Mouse (Mus musculus) layer of hippocampus, postnatal 36 days (tissue): ENCODE data around the gene Rb1. TPM values are rescaled to one million over a fixed set of nuclear protein-coding genes. Genes with fewer than 3 reads are reported as not detected.

Experiments
- DNase-seq, 2 experiments: peaks; one replicate each; pipeline ENCODE4 v3.0.0; 2022
- total RNA-seq, 2 experiments: library from RNA; stranded (reverse); gene quantifications; 2 replicates each; pipeline ENCODE4 v1.2.3; 2021

Gene Rb1
- total RNA-seq, result 10 to 100 TPM; 39.2 to 43.2 TPM

- DNase-seq, result peak; percentile 77 to 80
These were observed at the start of gene Rb1 for GRCm38 (mm10) chr14:73325456-73326381. Gene Rb1 (minus strand): TSS chr14:73325822.

DNA sequence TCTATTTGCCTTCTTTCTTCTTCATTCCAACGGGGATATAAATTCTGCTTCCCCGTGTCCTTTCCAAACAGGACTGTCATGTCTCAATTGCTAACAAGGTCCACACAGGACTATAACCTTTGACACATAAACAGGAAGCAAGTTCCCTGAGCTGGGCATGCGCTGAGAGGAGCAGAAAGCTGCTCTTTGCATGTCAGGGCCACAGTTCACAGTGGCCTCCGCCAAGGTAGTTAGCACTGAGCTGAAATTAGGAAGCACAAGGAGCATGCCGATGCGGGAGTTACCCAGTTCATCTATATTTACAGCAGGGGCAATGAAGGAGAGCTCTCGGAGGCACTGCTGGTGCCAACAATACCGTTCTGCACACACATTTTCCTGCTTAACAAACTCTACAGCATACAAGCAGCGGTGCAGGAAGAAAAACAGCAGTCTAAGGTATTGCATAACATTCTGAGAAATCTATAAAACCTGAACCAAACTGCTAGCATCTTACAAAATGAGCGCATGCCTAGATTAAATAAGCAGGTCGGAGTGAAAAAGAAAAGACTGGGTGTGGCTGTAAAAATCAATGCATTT, 48.8 kb upstream of the Rb1 start:
- DNase-seq, result no peak

DNA sequence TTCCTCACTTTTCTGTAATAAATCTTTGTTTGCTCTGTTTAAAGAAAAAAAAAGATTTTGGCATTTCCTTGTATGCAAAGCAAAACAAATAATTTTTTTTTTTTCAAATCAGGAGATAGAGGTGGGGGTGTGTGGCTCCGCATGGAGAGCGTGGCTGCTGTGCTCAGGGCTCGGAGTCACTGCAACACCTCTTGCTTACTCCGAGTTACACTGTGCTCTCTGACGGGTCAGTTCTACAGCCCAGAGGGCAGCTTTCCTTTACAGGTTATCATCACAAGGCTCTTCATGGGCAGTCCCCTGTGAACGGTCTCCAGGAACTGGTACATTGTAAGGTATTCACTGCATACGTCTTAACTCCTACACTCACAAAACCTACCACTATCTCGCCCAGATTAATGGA, 48.0 kb upstream of the Rb1 start:
- no peak for DNase-seq

GRCm38 (mm10) chr14:73372990-73373389, 47.4 kb upstream of the Rb1 start:
- DNase-seq, result no peak

DNA sequence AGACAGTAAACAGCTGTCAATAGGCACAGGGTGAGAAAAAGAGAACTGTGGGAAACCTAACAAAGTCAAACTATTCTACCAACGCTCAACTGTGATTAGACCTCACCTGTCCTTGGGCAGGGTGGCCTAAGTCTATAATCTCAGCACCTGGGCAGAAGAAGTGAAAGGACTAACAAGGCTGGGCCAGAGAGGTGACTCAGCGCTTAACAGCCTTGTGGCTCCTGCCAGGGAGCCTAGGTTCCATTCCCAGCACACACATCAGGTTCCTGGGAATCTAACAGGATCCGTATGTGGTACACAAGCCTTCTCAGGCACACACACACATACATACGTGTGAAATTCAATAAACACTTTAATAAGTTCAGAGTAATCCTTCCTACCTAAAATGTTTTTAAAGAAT, 46.0 kb upstream of the Rb1 start:
- DNase-seq, result no peak

GRCm38 (mm10) chr14:73370695-73371372, 45.2 kb upstream of the Rb1 start:
- no peak for DNase-seq

GRCm38 (mm10) chr14:73370078-73370670, 44.6 kb upstream of the Rb1 start:
- no peak for DNase-seq

GRCm38 (mm10) chr14:73369634-73370033, 44.0 kb upstream of the Rb1 start:
- DNase-seq, result no peak

GRCm38 (mm10) chr14:73368966-73369365, 43.3 kb upstream of the Rb1 start:
- no peak for DNase-seq

DNA sequence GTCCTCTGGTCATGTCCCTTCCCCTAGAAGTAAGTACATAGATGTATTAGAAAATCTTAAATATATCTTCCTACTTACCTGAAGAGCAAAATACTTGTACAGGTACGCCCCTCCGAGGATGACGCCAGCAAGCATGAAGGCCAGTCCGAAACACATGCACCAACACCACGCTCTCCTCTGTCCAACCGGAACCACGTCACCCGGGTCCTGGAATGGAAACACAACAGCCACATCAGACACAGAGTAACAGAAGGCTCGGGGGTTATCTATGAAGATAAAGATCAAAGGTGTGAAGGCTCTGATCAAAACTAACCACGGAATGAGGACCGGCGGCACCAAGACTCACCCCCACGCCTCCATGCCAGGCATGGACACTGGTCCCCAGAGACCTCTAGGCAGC, 42.6 kb upstream of the Rb1 start:
- DNase-seq, result no peak

DNA sequence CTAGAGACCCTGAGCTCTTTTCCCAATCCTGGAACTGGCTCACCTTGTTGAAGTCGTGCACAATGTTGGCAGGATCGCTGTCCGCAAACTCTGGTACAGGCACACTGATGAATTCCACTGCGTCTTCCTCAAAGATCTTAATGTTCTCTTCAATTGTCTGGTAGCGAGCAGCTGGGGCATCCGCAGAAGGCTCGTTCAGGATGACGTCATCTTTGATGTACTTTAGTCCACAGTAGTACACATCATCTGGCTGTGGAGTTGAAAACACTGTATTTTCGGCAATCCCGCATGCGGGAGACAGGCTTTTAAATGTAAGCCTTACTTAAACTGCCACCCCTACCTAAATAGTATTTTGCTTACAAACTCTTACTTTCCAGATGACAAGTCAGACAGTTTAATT, 40.7 kb upstream of the Rb1 start:
- no peak for DNase-seq

DNA sequence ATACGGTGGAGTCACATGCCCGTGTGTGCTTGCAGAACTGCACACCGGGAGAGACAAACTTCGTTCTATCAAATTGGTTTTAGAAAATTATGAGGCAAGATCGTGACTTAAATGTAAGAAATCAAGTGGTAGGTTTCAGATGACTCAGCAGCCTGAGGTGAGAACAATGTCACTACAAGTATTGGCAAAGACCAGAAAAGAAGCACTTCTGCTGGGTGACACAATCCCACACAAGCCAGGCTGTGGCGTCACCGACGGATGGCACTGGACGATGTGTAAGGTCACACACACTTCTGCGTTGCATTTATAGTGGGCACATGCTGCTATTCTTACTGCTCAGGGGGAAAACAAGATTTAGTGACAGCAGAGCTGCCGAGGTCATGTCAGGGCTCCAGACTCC, 38.2 kb upstream of the Rb1 start:
- DNase-seq, result no peak

- DNase-seq, result no peak
These were observed 29.1 kb upstream of the Rb1 start for GRCm38 (mm10) chr14:73354700-73355099.

- DNase-seq, result no peak
These were observed 25.5 kb upstream of the Rb1 start for GRCm38 (mm10) chr14:73351118-73351517.

DNA sequence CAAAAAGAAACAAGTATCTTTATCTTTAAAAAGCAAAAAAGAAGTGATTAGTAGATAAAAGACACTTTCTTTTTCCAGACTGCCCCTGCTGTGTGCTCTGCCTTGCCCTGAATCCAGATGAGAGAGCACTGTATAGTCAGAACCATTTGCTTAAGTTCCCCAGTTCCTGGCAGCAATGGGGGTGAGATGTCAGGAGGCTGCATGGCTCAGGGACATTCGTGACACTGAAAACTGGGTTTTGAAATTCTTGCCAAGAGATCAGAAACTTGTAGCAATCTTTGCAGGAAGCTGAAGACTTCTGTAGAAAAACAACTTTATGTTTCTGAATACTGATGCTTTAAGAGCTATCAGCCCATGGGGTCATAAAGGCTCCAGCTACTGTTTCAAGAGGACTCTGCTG, 24.4 kb upstream of the Rb1 start:
- no peak for DNase-seq

DNA sequence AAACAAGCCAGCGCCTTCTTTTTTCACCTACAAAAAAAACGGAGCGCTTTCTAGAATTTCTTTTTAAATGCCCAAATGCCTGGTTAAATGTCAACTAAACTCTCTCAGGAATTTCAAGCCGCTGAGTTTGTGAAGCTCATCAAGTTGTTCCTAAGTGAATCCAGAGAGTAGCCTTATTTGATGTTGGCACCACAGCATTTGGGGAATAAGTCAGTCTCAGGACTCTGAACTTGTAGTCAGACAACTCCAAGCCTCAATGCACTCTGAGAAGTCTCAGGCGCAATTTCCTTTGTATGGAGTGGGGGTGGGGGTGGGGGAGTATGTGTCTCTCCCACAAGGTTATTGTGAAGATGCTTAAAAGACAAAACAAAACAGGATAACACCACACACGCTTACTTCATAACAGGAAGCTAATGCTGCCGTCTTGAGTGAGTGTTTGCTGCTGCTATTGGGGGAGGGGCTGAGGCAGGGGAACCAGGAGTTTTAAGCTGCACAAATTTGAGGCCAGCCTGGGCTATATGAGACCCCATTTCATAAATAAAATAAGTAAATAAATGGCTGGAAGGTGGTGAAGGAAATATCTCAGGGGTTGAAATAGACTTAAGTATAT, 23.5 kb upstream of the Rb1 start:
- DNase-seq, result no peak

GRCm38 (mm10) chr14:73347302-73347701, 21.7 kb upstream of the Rb1 start:
- DNase-seq, result no peak

DNA sequence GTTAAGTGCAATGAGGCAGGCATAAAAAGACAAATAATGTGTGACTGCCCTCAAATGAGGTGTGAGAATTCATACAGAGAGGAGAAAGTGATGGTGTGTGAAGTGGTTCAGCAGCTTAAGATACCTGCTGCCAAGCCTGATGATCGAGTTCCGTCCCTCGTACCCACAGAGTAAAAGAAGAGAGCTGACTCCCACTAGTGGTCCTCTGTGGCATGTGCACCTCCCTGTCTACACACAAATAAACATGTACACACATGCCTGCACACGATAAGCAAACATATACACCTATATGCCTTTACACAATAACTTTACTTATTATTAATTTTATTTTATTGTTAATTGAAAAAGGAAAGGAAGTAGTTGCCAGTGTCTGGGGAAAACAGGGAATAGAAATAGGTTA, 20.0 kb upstream of the Rb1 start:
- DNase-seq, result no peak

DNA sequence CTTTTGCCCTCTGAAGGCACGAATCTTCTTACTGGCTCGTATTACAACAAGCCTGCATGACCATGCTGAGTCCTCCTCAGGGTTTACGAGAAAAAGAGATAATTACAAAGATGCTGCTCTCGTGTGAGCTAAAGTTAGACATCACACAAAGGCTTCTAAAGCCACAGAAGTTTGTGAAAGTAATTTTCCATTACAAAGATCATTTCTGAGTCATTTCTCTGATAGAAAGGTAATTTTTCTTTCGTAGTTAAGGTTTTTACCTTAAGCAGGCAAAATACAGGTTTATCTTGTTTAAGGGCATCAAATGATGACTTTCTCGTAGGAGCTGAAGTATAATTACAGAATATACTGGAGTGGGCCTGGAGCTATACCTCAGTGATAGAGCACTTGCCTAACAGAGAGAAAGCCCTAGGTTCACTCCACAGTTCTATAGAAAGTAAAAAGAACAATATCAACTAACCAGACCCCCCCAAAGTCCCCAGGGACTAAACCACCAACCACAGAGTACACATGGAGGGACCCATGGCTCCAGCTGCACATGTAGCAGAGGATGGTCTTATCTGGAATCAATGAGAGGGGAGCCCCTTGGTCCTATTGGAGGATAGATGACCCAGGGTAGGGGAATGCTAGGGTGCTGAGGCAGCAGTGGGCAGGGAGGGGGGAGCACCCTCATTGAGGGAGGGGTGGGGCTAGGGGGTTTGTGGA, 14.6 kb upstream of the Rb1 start:
- no peak for DNase-seq

GRCm38 (mm10) chr14:73339615-73340014, 14.0 kb upstream of the Rb1 start:
- DNase-seq, result no peak

GRCm38 (mm10) chr14:73336316-73337080, 10.9 kb upstream of the Rb1 start:
- DNase-seq, result no peak
